Mouse (Mus musculus) ES-Bruce4 (cell line): ENCODE measurements around the gene Krtap11-1. TPM values are rescaled to one million over a fixed set of nuclear protein-coding genes. Genes with fewer than 3 reads are reported as not detected.

ENCODE experiments used
- H3K27ac ChIP-seq: 2 replicates; pipeline ENCODE4 v1.5.1; 2012; ENCODE audit warnings: low read length, inconsistent platforms; ENCODE audit not compliant: insufficient read depth
- H3K27me3 ChIP-seq: 2 replicates; pipeline ENCODE4 v1.6.1; 2012; ENCODE audit warnings: mild to moderate bottlenecking, low read length, inconsistent platforms; ENCODE audit not compliant: control insufficient read depth, poor library complexity, insufficient read depth, severe bottlenecking
- H3K36me3 ChIP-seq: 2 replicates; pipeline ENCODE4 v1.6.1; 2012; ENCODE audit warnings: inconsistent platforms, mild to moderate bottlenecking, low read length, moderate library complexity; ENCODE audit not compliant: control insufficient read depth, poor library complexity, insufficient read depth, severe bottlenecking
- H3K4me1 ChIP-seq: one replicate; pipeline ENCODE4 v1.8.1; 2011; ENCODE audit warnings: low read length; ENCODE audit not compliant: control insufficient read depth, insufficient read depth
- H3K4me3 ChIP-seq: 2 replicates; pipeline ENCODE4 v1.5.1; 2011; ENCODE audit warnings: low read depth, mild to moderate bottlenecking, low read length
- H3K9ac ChIP-seq: 2 replicates; pipeline ENCODE4 v1.6.1; 2012; ENCODE audit warnings: low read depth, mild to moderate bottlenecking, inconsistent platforms; ENCODE audit not compliant: poor library complexity, severe bottlenecking
- H3K9me3 ChIP-seq: replicated peaks from 2 replicates; pipeline ENCODE4 v1.6.1; 2012; ENCODE audit warnings: mild to moderate bottlenecking, low read length, inconsistent platforms; ENCODE audit not compliant: control insufficient read depth, poor library complexity, insufficient read depth, severe bottlenecking
- CTCF ChIP-seq: IDR thresholded peaks from one replicate; pipeline ENCODE4 v1.8.1; 2011; ENCODE audit warnings: low read depth, low read length
- EP300 ChIP-seq: IDR thresholded peaks from 2 replicates; pipeline ENCODE4 v1.6.1; 2011; ENCODE audit warnings: low read depth, low read length; ENCODE audit not compliant: insufficient read depth
- POLR2A ChIP-seq: IDR thresholded peaks from one replicate; pipeline ENCODE4 v1.8.1; 2011; ENCODE audit warnings: low read length; ENCODE audit not compliant: insufficient read depth
- polyA plus RNA-seq: library from polyadenylated mRNA; stranded (reverse); fragments of >200 nt; gene quantifications from 2 replicates; pipeline ENCODE4 v1.2.4, GENCODE M21; 2011; ENCODE audit warnings: low read depth; ENCODE audit not compliant: missing spikeins, insufficient read depth, insufficient read length

The Krtap11-1 gene
- polyA plus RNA-seq, 1 experiment = not detected

GRCm38 (mm10) chr16:89568141-89568540 is 2.8 kb downstream of the Krtap11-1 start:
- Histone ChIP-seq H3K9ac (no peak overlapping the region), H3K4me3 (no peak overlapping the region), H3K27ac (no peak overlapping the region), H3K36me3 (no peaks in the 10 kb centered on the region), H3K4me1 (no peaks in the 10 kb centered on the region), H3K9me3 (no peaks in the 10 kb centered on the region), H3K27me3 (no peaks in the 10 kb centered on the region)
- TF ChIP-seq POLR2A (no peak), EP300 (no peak), CTCF (no peak)

GRCm38 (mm10) chr16:89550298-89550697 is 20.7 kb downstream of the Krtap11-1 start:
- Histone ChIP-seq H3K4me3 (no peak overlapping the region), H3K9me3 (no peaks in the 10 kb centered on the region), H3K27ac (no peak overlapping the region), H3K36me3 (no peaks in the 10 kb centered on the region), H3K9ac (no peak overlapping the region), H3K27me3 (no peaks in the 10 kb centered on the region), H3K4me1 (no peaks in the 10 kb centered on the region)
- no peak for TF ChIP-seq CTCF
- no peak for TF ChIP-seq POLR2A
- no peak for TF ChIP-seq EP300

DNA sequence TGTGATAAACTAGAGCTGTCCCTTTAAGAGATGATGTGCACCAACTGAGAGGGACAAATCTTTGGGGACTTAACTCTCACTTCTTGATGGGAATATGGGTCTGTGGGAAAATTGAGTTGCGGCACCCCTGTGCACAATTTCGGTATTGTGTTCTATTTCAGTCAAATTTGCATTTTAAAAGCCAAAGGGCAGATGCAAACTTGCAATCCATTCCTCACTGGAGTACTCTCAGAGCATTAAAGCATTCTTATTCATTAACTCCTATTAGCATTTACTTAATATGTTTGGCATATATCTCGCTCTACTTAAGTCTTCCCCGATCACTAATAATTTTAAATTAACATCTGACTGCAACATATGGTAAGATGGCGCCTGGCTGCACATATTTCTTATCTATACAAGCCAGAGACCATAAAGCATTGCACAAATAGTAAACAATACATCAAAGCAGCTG is 32.9 kb downstream of the Krtap11-1 start:
- Histone ChIP-seq H3K4me3 (no peak overlapping the region), H3K27ac (no peak overlapping the region), H3K4me1 (no peaks in the 10 kb centered on the region), H3K9me3 (no peaks in the 10 kb centered on the region), H3K9ac (no peak overlapping the region), H3K36me3 (no peaks in the 10 kb centered on the region), H3K27me3 (no peaks in the 10 kb centered on the region)
- no peak for TF ChIP-seq POLR2A
- TF ChIP-seq CTCF = no peak
- no peak for TF ChIP-seq EP300

GRCm38 (mm10) chr16:89537349-89537748 is 33.6 kb downstream of the Krtap11-1 start:
- TF ChIP-seq POLR2A (no peak), CTCF (no peak), EP300 (no peak)
- no peak overlapping the region for H3K4me3 ChIP-seq
- no peaks in the 10 kb centered on the region for H3K9me3 ChIP-seq
- H3K36me3 ChIP-seq = no peaks in the 10 kb centered on the region
- no peak overlapping the region for H3K27ac ChIP-seq
- H3K9ac ChIP-seq = no peak overlapping the region
- H3K27me3 ChIP-seq = no peaks in the 10 kb centered on the region
- no peaks in the 10 kb centered on the region for H3K4me1 ChIP-seq

DNA sequence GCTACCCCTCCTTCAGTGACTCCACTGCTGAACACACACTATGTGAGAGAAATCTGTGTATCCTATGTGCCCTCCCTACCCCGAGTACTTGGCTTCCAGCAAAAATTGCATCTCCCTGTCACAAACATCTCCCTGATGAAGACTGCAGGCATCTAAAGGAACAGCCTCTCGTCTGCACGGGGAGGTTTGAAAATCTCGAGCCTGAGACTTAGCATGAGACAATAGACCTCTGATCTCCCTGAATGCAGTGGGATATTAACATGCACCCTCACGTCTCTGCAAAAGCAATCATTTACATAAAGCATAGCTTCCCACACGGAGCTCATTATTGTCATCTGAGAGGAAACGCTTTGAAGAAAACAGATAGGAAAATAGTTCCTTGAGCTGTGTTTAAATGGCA is 40.4 kb downstream of the Krtap11-1 start:
- no peaks in the 10 kb centered on the region for H3K9me3 ChIP-seq
- H3K9ac ChIP-seq = no peak overlapping the region
- no peaks in the 10 kb centered on the region for H3K4me1 ChIP-seq
- no peak overlapping the region for H3K4me3 ChIP-seq
- H3K36me3 ChIP-seq = no peaks in the 10 kb centered on the region
- H3K27ac ChIP-seq = no peak overlapping the region
- H3K27me3 ChIP-seq = no peaks in the 10 kb centered on the region
- no peak for TF ChIP-seq CTCF
- no peak for TF ChIP-seq EP300
- no peak for TF ChIP-seq POLR2A

- Histone ChIP-seq H3K9me3 (no peaks in the 10 kb centered on the region), H3K9ac (no peak overlapping the region), H3K27me3 (no peaks in the 10 kb centered on the region), H3K4me3 (no peak overlapping the region), H3K27ac (no peak overlapping the region), H3K36me3 (no peaks in the 10 kb centered on the region), H3K4me1 (no peaks in the 10 kb centered on the region)
- TF ChIP-seq EP300 = no peak
- no peak for TF ChIP-seq POLR2A
- TF ChIP-seq CTCF = no peak
Observed at GRCm38 (mm10) chr16:89529846-89530245, 41.1 kb downstream of the Krtap11-1 start.
